ENCODE assay signal across 9 mouse cellular contexts in genomic region chr10:61199566-61200213, GRCm38 (mm10). TPM values are rescaled to one million over a fixed set of nuclear protein-coding genes. Genes with fewer than 3 reads are reported as not detected.
DNase-seq lines count a peak whose midpoint lies in the region; ATAC-seq and TF ChIP-seq lines count a peak whose summit lies in the region.
"Had no signal": no experiment of that assay in that cellular context is flagged by ENCODE, and none has a peak within 500 bp of the region (broad histone marks: within the 10 kb centered on the region; RNA-seq: fewer than 3 reads in every experiment).

No protein-coding gene starts in this region.

- WGBS in bone marrow, adult 2 months = 28% methylated on average over 11 of the region's 11 CpGs
- WGBS in embryonic facial prominence, embryonic 14.5 days = 19% methylated on average over 11 of the region's 11 CpGs
- WGBS in heart, embryonic 10.5 days = 33% methylated on average over 11 of the region's 11 CpGs
- 30% methylated on average over 11 of the region's 11 CpGs for WGBS in liver, postnatal 0 days (ENCODE audit: insufficient replicate concordance)
- WGBS in olfactory bulb, adult 2 months = 30% methylated on average over 11 of the region's 11 CpGs

- peaks cover 3% of the 10 kb centered on the region for H3K4me1 ChIP-seq in bone marrow, adult 2 months (ENCODE audit: control insufficient read depth, insufficient read depth, low read length)
- no peaks in the 10 kb centered on the region for H3K4me1 ChIP-seq in embryonic facial prominence, embryonic 14.5 days (ENCODE audit: control insufficient read depth, insufficient read depth, low read length)
- peaks cover 28% of the 10 kb centered on the region for H3K4me1 ChIP-seq in heart, embryonic 10.5 days
- peaks cover 3% of the 10 kb centered on the region for H3K4me1 ChIP-seq in liver, postnatal 0 days (ENCODE audit: insufficient read depth)
- H3K4me1 ChIP-seq in olfactory bulb, adult 2 months (ENCODE audit: control insufficient read depth, insufficient read depth, low read length) = no peaks in the 10 kb centered on the region

- peak; percentile 66 to 67 for DNase-seq in CD8-positive naive resting alpha-beta T cell, adult 2 months (ENCODE audit: low read depth in 2 of 2, low spot score in 2 of 2)
- DNase-seq in embryonic facial prominence, embryonic 14.5 days (ENCODE audit: low spot score) = peak; percentile 87
- DNase-seq in heart, embryonic 10.5 days (ENCODE audit: low spot score) = peak; percentile 85
- peak; percentile 79 to 87 for DNase-seq in kidney, postnatal 36 days
- DNase-seq in liver, postnatal 0 days = peak; percentile 83
- peak; percentile 31 to 37 for DNase-seq in thymus, adult 18-20 months

- peak; percentile 92 for TF ChIP-seq CTCF in bone marrow, adult 2 months (IDR thresholded peaks at IDR 0.05; ENCODE audit: control insufficient read depth, insufficient read depth, low read length)
- peak; percentile 94 for TF ChIP-seq CTCF in liver, postnatal 0 days (IDR thresholded peaks at IDR 0.05; ENCODE audit: low read depth)
- peak; percentile 56; the same call in 1 of the 2 replicates for TF ChIP-seq CTCF in olfactory bulb, adult 2 months (IDR thresholded peaks at IDR 0.05; ENCODE audit: insufficient read depth, low read depth, low read length)

- H3K36me3 ChIP-seq in embryonic facial prominence, embryonic 14.5 days (ENCODE audit: control insufficient read depth, insufficient read depth, low read length) = no peaks in the 10 kb centered on the region
- no peaks in the 10 kb centered on the region for H3K36me3 ChIP-seq in heart, embryonic 10.5 days
- H3K36me3 ChIP-seq in liver, postnatal 0 days (replicated peaks; ENCODE audit: insufficient read depth, low read length) = no peaks in the 10 kb centered on the region

- no peak for TF ChIP-seq POLR2A in bone marrow, adult 2 months (IDR thresholded peaks at IDR 0.05; ENCODE audit: borderline replicate concordance, control insufficient read depth, low read depth, low read length)
- TF ChIP-seq POLR2A in olfactory bulb, adult 2 months (IDR thresholded peaks at IDR 0.05; ENCODE audit: insufficient read depth, low read depth, low read length) = no peak

- no peaks in the 10 kb centered on the region for H3K9me3 ChIP-seq in embryonic facial prominence, embryonic 14.5 days (ENCODE audit: control insufficient read depth, low read length)
- H3K9me3 ChIP-seq in heart, embryonic 10.5 days = no peaks in the 10 kb centered on the region
- no peaks in the 10 kb centered on the region for H3K9me3 ChIP-seq in liver, postnatal 0 days (ENCODE audit: low read length)

- no peak overlapping the region for H3K4me3 ChIP-seq in bone marrow, adult 2 months (replicated peaks; ENCODE audit: control insufficient read depth, low read depth, low read length)
- no peak overlapping the region for H3K4me3 ChIP-seq in embryonic facial prominence, embryonic 14.5 days (ENCODE audit: low read depth, low read length)
- no peak overlapping the region for H3K4me3 ChIP-seq in heart, embryonic 10.5 days
- no peak overlapping the region for H3K4me3 ChIP-seq in liver, postnatal 0 days (ENCODE audit: low read depth, low read length)
- no peak overlapping the region for H3K4me3 ChIP-seq in olfactory bulb, adult 2 months (ENCODE audit: insufficient read depth, low read depth, low read length)
- H3K4me3 ChIP-seq: erythroblast, embryonic 14.5 days had no signal

- no peak overlapping the region for H3K9ac ChIP-seq in embryonic facial prominence, embryonic 14.5 days (ENCODE audit: low read depth, low read length)
- H3K9ac ChIP-seq in liver, postnatal 0 days (replicated peaks) = no peak overlapping the region

- peak; percentile 56 for ATAC-seq in embryonic facial prominence, embryonic 14.5 days (ENCODE audit: low read depth)
- peak; percentile 60 for ATAC-seq in liver, postnatal 0 days

- no peak for TF ChIP-seq EP300 in liver, postnatal 0 days (IDR thresholded peaks at IDR 0.05; ENCODE audit: low read depth)

- H3K4me2 ChIP-seq in embryonic facial prominence, embryonic 14.5 days (ENCODE audit: low read depth, low read length) = no peak overlapping the region
- H3K4me2 ChIP-seq in liver, postnatal 0 days (ENCODE audit: low read depth, low read length) = peak overlapping the region; percentile 19; the same call in 1 of the 2 replicates

- H3K27ac ChIP-seq in bone marrow, adult 2 months (ENCODE audit: control insufficient read depth, insufficient read depth, low read depth, low read length, poor library complexity) = no peak overlapping the region
- no peak overlapping the region for H3K27ac ChIP-seq in embryonic facial prominence, embryonic 14.5 days (replicated peaks; ENCODE audit: low read depth, low read length)
- H3K27ac ChIP-seq in heart, embryonic 10.5 days = no peak overlapping the region
- no peak overlapping the region for H3K27ac ChIP-seq in liver, postnatal 0 days (ENCODE audit: low read depth)
- no peak overlapping the region for H3K27ac ChIP-seq in olfactory bulb, adult 2 months (ENCODE audit: insufficient read depth, low read depth, low read length)

- no peaks in the 10 kb centered on the region for H3K27me3 ChIP-seq in embryonic facial prominence, embryonic 14.5 days (replicated peaks; ENCODE audit: control insufficient read depth, insufficient read depth, low read length)
- peaks cover 32% of the 10 kb centered on the region for H3K27me3 ChIP-seq in heart, embryonic 10.5 days (ENCODE audit: insufficient read depth, poor library complexity, severe bottlenecking)
- H3K27me3 ChIP-seq in liver, postnatal 0 days (ENCODE audit: insufficient read depth, low read length) = no peaks in the 10 kb centered on the region

RNA-seq across cellular contexts. Expression of gene Tbata, which starts 27.9 kb away (rescaled TPM):
- 7.3 TPM in 1 of 2 replicates, not detected in the other for polyA plus RNA-seq in bone marrow, adult 2 months (2011; ENCODE audit: insufficient read depth, insufficient read length, low replicate concordance, missing spikeins)
- 0.29 and 1.2 TPM in 2 replicates for polyA plus RNA-seq in embryonic facial prominence, embryonic 14.5 days (2014; fragmentation: Nextera tagmentation; extraction: Ambion mirVana)
- not detected in 2 replicates for polyA plus RNA-seq in heart, embryonic 10.5 days (2016; fragmentation: Nextera tagmentation; extraction: Ambion mirVana)
- polyA plus RNA-seq in liver, postnatal 0 days (2015; fragmentation: Nextera tagmentation; extraction: Ambion mirVana) = not detected in 2 replicates
- not detected in 2 replicates for polyA plus RNA-seq in olfactory bulb, adult 2 months (2012; ENCODE audit: insufficient read depth, insufficient read length, low replicate concordance, missing spikeins)
- polyA plus RNA-seq: erythroblast, embryonic 14.5 days had no signal

RNA-seq across cellular contexts. Expression of gene Sgpl1, which starts 52.2 kb away (rescaled TPM):
- polyA plus RNA-seq in bone marrow, adult 2 months (2011; ENCODE audit: insufficient read depth, insufficient read length, low replicate concordance, missing spikeins) = 10.5 and 18.7 TPM in 2 replicates
- 64.3 and 73.8 TPM in 2 replicates for polyA plus RNA-seq in embryonic facial prominence, embryonic 14.5 days (2014; fragmentation: Nextera tagmentation; extraction: Ambion mirVana)
- polyA plus RNA-seq in heart, embryonic 10.5 days (2016; fragmentation: Nextera tagmentation; extraction: Ambion mirVana) = 34.6 and 41.7 TPM in 2 replicates
- polyA plus RNA-seq in liver, postnatal 0 days (2015; fragmentation: Nextera tagmentation; extraction: Ambion mirVana) = 16.2 and 16.9 TPM in 2 replicates
- not detected in 2 replicates for polyA plus RNA-seq in olfactory bulb, adult 2 months (2012; ENCODE audit: insufficient read depth, insufficient read length, low replicate concordance, missing spikeins)

Comparison
In these comparisons a context has a peak if more than half of its experiments do, and no peak if none do; other contexts are left out.
1. DNase-seq: peak in every context shown above with its lines; median percentile 87 in embryonic facial prominence, embryonic 14.5 days; 85 in heart, embryonic 10.5 days; 83 in kidney, postnatal 36 days; 83 in liver, postnatal 0 days; 66 in CD8-positive naive resting alpha-beta T cell, adult 2 months; 34 in thymus, adult 18-20 months.